Mouse (Mus musculus): ENCODE measurements at regions not wholly inside any gene's neighbourhood (a gene's known extent, or its start where the extent isn't known, plus 50 kb on each side); places are given as distances from the start of the nearest gene placed in this dataset.

DNA sequence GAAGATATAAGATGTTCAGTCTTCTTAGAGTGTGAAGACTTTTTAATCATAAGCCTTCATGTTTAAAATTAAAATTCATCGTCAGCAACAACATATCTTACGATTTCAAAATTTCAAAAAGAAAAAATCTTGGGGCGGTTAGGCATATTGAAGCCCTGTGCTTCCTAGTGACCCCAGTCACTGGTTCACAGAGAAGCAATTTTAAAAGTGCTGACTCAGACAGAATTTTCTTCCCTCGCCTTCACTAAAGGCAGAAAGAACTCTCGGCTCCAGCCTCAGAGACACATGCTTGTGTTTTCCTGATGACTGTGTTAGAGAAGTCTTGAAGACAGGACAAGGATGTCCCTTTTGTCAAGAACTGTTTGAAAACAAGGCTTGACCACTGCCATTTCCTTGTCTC lies 157.2 kb upstream of the Gm765 start:
- TF ChIP-seq CTCF (IDR thresholded peaks at IDR 0.05; ENCODE audit: low read depth, low read length) (no peak), POLR2A (IDR thresholded peaks at IDR 0.05; ENCODE audit: extremely low read depth, insufficient read depth, low read length) (no peak)
